Mouse (Mus musculus) urinary bladder, postnatal 14 days (tissue): ENCODE results near the gene Dars.

Experiments
- DNase-seq: peaks from one replicate; pipeline ENCODE4 v3.0.0; 2021; ENCODE audit warnings: low spot score

The Dars gene

GRCm38 (mm10) chr1:128417533-128417888 lies 343 bp upstream of the Dars start:
- peak; percentile 3 for DNase-seq

DNA sequence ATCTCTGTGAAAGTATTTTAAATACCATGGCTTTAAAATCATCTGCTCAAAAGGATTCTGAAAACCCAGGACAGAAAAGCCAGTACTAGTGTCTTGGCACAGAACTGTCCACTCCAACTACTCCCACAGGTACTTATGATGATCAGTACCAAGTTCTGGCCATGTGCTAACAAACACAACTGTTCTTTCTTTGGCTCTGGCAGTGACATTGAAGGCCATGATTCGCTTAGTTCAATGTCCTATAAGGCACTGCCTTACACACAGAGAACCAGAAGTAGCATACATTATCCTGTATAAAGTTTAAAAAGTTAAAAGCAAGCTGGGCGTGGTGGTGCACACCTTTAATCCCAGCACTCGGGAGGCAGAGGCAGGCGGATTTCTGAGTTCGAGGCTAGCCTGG lies 6.0 kb downstream of the Dars start:
- DNase-seq = no peak

- DNase-seq = no peak
Measured at GRCm38 (mm10) chr1:128406846-128407245, 10.3 kb downstream of the Dars start.

DNA sequence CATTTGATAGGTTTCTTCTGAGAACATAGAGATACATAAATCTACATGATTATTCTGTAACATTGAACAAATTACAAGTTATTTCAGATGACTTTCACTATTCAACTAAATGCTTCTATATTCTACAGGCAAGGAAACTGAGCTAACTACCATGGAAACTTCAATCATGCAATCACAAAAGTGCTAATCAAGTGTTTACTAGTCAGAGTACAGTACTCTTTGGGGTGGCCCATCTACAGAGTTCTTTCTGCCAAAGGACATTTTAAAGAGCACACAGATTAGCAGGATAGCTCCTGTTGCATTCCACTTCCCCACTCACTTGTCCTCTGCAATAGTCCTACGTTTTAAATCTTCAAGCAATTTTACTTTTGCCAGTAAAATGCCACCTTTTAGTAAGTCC lies 11.5 kb downstream of the Dars start:
- no peak for DNase-seq

- no peak for DNase-seq
Measured at GRCm38 (mm10) chr1:128405041-128405481, 12.1 kb downstream of the Dars start.

GRCm38 (mm10) chr1:128400926-128401325 lies 16.2 kb downstream of the Dars start:
- no peak for DNase-seq

- DNase-seq = no peak
Measured at GRCm38 (mm10) chr1:128399941-128400915, 16.9 kb downstream of the Dars start.

DNA sequence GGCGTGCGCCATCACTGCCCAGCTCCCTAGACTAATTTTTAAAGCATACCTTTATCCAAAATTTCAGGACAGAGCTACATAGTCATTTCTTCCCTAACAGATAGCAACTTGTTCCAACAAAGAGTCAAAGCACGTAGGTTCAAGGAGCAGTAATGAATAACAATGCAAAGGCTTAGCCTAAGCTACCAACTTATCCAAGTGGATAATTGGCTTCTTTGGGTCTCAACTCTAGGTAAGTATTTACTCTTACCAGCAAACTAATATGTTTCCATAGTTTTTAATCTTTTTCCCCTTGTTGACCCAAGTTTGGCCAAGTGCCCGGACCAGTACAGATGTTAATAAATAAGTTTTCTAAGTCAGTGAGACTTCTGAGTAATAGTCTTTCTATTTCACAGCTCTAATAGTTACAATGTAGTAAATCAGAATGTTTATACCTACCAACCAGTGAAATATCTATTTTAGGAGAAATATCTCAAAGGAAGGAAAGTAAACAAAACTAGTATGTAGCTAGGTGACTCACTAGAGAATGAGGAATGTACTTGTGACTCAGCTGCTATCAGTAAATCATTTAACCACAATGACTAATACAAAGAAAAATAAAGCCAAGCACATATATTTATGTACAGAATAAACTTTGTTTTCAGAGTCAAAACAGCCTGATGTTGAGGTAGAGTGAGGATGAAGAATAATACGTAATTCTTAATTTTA lies 18.3 kb downstream of the Dars start:
- DNase-seq = peak; percentile 46

- DNase-seq = no peak
Measured at GRCm38 (mm10) chr1:128394657-128395056, 22.5 kb downstream of the Dars start.

DNA sequence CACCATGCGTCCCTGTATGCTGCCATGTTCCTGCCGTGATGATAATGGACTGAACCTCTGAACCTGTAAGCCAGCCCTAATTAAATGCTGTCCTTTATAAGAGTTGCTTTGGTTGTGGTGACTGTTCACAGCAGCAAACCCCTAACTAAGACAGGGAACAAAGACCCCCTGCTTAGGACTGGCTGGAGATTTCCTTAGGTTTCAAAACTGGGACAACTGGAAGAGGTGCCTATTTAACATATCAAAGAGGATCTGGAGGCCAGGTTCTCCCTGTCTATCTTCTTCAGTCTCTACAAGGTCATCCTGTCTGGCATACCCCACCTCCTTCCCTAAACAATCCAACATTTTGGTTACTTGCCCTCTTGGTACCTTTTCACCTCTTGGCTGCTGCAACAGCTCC lies 24.8 kb downstream of the Dars start:
- DNase-seq = no peak

GRCm38 (mm10) chr1:128386487-128386886 lies 30.7 kb downstream of the Dars start:
- DNase-seq = no peak

DNA sequence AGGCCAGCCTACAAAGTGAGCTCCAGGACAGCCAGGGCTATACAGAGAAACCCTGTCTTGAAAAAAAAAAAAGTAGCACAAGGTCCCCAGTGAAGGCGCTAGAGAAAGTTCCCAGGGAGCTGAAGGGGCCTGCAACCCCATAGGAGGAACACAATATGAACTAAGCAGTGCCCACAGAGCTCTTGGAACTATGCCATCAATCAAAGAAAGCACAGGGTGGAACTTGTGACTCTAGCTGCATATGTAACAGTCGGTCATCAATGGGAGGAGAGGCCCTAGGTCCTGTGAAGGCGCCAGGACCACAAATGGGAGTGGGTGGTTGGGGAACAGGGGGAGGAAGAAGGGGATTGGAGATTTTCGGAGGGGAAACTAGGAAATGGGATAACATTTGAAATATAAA lies 40.3 kb downstream of the Dars start:
- no peak for DNase-seq

GRCm38 (mm10) chr1:128372143-128372860 lies 44.9 kb downstream of the Dars start:
- DNase-seq = no peak

DNA sequence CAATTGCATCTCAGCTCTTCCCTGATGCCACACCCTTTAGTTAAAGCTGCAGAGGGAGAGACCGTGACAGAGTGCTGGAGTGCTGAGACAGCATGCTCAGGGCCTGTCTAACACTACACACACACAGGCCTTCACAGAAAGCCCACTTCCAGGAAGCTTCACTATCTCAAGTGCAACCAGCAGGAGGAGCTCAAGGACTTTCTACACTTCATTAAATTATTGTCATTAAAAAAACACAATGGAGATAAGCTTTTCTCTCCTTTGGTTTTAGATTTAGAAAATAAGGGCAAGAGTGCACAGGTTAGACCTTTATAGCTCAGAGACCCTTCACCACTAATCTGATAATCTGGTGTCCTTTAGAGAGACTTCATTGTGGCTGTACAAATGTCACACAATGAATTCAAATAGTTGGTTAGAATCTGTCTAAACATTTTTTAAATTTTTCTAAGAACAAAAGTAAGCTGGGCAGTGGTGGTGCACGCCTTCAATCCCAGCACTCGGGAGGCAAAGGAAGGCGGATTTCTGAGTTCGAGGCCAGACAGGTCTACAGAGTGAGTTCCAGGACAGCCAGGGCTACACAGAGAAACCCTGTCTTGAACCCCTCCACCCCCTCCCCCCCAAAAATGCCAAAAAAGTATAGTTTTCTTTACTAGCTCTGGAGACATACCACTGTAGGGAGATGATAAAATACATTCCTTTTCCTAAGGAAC lies 48.3 kb downstream of the Dars start:
- peak; percentile 42 for DNase-seq

GRCm38 (mm10) chr1:128360601-128361000 lies 56.6 kb downstream of the Dars start:
- DNase-seq = no peak

DNA sequence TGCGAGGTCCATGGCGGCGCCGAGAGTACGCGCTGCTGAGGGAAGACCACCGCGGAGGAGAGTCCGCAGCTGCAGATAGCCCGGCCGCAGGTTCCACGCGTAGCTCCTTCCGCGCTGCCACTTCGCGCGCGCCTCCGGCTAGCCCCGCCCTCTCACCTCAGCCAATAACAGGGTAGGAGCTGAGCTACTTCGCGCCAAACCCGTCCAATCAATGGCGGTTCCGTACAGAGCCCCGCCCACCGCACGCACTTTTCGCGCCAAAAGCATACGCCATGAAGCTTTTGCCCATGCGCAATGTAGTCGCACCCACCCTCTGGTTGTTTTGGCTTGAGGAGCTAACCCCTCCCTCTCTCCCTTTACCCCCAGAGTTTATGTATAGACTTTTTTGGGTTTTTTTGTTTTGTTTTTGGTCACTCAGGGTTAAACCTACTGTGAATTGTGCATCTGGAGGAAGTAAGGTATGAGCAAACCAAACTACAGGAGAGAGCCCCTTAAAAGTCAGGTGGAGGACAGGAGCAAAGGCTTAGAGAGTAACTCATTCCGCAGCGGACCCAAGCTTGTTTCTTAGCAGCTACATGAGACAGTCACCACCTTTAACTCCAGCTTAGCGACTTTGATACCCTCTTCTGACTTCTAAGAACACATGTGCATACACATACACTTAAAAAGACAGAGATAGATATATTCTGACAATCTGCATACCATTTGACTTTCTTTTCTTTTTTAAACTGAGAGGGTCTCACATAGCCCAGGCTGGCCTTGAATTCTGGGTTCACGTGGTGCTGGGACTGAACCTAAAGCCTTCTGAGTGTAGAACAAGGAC lies 57.4 kb downstream of the Dars start, which contains the start of gene Mcm6:
Gene Mcm6 (minus strand): TSS at position 111 of the 823 bp plus-strand sequence.
- peak; percentile 95 for DNase-seq

DNA sequence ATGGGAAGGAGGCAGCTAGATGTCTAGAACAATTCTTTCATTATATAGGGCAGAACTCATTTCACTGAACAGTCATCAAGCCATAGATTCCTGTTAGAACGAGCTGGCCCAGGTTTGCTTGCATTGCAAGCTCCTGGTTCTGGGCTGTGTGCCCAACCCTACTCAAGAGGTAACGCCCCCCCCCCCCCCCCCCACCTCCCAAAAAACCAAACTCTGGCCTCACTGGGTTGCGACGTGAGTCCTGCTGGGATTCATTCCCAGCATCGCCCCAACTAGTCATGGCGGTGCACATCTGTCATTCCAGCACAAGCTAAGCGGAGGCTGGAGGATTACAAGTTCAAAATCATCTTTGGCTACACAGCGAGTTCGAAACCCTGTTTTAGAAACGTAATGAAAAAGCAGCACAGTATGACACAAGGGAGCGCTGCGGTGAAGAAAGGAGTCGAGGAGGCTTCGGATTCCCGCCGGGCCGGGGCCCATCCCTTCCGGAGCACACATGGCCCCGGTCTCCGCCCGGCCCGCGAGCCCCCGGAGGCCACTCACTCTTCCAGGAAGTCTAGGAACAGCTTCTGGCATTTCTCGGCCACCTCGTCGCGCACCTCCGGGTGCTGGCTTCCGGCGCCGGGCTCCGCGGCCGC lies 58.1 kb downstream of the Dars start:
- DNase-seq = peak; percentile 42

- DNase-seq = no peak
Measured at GRCm38 (mm10) chr1:128358276-128358675, 58.9 kb downstream of the Dars start.

DNA sequence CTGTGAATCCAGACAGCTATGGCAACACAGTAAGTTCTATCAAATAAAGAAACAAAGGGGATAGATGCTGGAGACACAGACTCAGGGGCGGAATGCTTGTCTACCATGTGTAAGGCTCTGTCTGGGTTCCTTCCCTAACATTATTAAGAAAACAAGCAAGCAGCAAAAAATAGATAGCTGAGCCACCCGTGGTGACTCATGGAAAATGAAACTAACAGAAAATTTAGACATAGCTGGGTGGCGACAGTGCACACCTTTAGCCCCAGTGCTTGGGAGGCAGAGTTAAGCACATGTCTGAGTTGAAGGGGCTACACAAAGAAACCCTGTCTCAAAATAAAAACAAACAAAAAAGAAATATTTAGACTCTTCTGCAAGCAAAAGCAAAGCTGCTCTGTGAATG lies 59.7 kb downstream of the Dars start:
- DNase-seq = no peak

- DNase-seq = no peak
Measured at GRCm38 (mm10) chr1:128353092-128353491, 64.1 kb downstream of the Dars start.
